Mouse (Mus musculus) heart, postnatal 10 days (tissue): ENCODE measurements around the gene Gimd1. TPM values are rescaled to one million over a fixed set of nuclear protein-coding genes. Genes with fewer than 3 reads are reported as not detected.
A peak's percentile ranks its signal among the peaks of the same experiment; 100 is the strongest.

ENCODE experiments used
- DNase-seq, 2 experiments: peaks; one replicate each; pipeline ENCODE4 v3.0.0; 2021
- intact Hi-C: fragments of 180-260 bp; cut with DNase I; formaldehyde crosslinking; loops from one replicate; pipeline ENCODE4 v1.15.1; 2025
- total RNA-seq, 2 experiments: library from RNA; stranded (reverse); gene quantifications; 2 replicates each; pipeline ENCODE4 v1.2.3; 2021

The Gimd1 gene
- not detected for total RNA-seq

DNA sequence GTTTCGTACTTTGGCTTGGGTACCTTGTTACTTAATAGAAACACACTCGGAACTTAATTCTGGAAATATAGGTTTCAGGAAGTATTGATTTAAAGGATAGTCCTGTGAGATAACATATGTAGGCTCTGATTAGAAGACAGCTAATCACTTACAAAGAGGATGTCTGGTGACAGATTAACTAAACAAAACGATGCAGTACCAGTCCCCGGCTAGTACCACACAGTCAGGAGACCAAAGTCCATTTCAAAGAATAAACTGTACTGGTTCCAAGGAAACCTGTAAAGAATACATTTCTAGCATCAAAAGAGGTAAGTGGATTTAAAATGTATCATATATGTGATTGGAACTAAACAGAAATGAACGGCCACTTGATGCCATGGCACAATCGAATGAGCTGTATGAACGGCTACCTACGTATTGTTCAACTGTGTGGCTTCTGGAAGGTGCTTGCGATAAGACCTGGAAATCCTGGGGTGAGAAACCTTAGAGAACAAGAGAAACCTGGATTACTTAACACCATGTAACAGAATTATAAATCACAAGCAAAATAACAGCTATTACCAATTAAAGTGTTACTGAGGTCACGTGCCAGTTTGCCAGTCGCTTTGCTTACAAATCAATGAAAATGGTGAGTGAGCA lies at the start of gene Gimd1:
Gene Gimd1, plus strand, starts transcription at position 220 of the 639 bp plus-strand sequence.
- intact Hi-C loops, result loop anchor here (10.0 kb wide), 1 partner anchor 125 kb away; no protein-coding TSS in a partner anchor
- DNase-seq, result no peak

DNA sequence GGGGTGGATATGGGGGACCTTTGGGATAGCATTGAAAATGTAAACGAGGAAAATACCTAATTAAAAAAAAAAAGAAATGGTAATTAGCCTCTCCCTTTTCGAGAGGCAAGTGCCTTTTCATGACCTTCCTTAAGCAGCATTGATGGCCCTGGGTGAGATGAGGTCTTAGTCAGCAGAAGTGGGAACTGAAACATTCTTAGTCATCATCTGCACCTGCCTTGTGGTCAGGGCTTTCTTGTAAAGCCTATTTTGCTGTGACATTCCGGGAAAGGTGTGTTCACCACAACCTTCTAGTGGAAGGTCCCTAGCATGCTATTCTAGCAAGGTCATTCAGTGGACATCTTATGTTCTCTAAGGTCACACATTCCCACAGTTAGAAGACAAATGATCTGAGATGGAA lies 48.4 kb upstream of the Gimd1 start:
- intact Hi-C loops, result no loop called here

DNA sequence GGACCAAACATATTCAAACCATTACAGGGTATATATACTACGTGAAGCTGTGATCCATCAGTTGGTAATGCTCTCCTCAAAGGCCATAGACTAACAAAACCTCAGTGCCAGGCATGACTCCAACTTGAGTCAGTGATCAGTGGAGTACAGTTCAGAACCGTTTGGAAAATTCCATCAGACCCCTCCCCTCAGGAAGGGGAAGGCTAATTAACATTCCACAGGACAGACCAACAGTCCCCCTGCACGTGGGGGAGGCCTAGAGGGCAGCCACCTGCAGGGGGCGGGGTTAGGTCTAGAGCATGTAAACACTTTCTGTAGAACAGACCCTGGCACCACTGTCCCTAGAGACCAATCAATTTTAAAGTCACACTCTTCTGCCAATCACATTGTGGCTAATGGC lies 47.3 kb upstream of the Gimd1 start:
- no peak for DNase-seq
- intact Hi-C loops, result no loop called here

More for the DNA sequence above, 48.4 kb upstream of the Gimd1 start:
- no peak for DNase-seq

DNA sequence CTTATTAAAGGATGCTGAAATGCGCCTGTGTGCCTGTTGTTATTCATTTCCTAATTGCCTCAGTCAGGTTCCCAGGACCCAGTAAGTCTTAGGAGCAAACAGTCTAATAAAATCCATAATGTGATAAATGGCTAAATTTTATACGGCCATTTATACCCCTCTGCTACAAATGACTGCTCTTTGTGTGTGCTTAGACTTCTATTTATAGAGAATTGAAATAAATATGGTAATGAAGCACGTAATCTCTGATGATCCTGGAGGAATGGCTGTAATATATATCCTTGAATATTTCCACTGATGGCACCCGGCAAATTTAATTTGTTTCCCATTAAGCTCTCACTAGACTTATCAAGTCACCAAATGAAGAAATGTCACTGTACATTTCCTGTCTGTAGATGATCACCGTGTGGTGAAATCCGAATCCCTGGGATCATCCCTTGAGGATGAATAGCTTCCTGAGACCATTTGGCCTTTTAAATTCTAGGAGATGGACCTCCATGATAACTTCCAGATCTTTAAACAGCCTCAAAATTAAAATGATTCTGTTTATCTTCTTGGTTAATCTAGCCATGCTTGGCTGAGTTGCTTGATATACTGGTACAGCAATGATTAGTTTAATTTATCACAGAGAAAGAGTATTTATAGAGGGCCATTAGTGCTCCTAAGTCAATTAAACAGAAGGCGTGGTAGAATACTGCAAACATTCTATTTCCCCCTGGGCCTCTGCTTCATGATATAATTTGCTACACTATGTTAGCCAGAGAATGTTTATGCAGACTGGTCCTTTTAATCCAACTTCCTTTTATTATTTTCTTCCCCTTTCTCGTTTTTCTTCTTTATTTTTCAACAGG lies 44.3 kb upstream of the Gimd1 start:
- DNase-seq, result no peak
- intact Hi-C loops, result no loop called here

DNA sequence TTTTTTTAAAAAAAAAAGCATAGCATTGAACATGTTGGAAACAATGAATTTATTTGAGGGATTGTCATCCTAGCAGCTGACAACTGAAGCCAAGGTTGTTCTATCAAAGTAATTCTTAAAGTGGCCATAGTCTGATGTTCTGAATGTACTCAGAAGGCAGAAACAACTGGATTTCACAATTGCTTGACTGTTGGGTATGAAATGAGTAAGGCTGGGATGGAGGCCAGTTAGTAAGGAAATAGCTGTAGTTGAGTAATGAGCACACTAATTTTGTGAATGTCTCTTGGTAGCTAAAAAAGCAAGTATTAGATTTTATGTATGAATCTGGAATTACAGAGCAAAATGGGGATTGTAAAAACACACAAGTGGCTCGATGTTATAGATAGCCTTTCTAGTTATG lies 41.5 kb upstream of the Gimd1 start:
- intact Hi-C loops, result no loop called here
- DNase-seq, result no peak

DNA sequence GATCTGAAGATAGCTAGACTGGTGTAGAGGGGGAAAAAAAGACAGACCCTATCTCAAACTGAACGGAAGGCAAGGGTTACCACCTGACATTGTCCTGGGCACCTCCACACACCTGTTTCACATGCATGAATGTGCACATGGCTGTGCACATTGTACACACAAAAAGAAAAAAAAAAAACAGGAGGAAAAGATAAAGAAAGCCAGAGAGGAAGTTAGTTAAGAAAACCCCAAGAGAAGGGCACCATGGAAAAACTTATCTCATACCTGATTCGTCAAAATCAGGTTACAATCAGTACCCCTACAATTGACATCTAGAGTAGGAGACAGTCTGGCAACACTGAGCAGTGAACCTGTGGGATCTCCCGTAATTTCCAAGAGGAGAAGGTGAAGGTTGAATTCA lies 39.6 kb upstream of the Gimd1 start:
- intact Hi-C loops, result no loop called here
- no peak for DNase-seq

DNA sequence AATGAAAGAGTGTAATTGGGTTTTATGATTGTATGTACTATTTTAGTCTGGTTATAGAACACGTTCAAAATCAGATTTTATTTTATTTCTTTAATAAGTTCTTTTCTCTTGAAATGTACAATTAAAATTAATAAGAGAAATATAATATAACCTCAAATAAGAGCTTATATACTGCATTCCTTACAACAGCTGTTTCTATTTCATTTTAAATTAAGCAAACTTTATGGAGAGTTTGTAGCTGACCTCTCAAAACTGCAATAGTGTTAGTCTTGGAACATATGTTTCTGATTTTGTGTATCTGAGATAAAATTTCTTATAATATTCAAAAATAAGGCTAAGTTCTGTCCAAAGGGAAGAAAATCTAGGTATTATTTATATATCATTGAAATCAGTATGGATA lies 39.0 kb upstream of the Gimd1 start:
- intact Hi-C loops, result no loop called here
- no peak for DNase-seq

DNA sequence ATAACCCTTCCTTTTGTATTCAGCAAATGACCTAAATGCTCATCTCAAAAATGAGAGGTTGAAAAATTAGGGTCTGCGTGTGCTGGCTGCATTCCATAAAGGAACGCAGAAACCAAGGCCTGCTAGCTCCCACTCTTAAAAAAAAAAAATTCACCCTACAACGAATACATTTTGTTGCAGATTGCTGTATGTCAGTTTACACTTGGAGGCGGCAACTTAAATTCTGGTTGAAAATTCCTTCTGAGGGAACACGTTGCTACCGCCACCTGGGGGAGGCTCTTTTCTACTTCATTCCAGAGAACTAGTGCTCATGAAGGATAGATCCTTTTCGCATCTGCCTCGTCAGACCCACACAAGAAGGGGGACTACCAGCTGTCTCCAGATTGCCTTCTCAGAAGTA lies 879 bp upstream of the Gimd1 start:
- intact Hi-C loops, result no loop called here
- DNase-seq, result no peak

DNA sequence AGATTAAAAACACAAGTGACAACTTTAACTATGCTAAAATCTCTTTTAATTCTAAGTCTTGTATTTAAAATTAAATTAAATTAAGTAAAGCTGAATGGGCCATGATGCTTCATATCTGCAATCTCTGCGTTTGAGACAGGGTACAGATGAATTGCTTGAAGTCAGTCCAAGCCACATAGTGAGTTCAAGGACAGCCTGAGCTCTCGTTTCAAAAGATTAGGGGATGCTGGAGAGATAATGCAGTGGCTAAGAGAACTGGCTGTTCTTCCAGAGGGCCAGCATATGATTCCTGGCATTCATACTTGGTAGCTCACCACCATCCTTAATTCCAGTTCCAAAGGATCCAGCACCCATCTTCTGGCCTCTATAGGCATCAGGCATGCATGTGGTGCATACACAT lies 3.6 kb downstream of the Gimd1 start:
- no peak for DNase-seq
- intact Hi-C loops, result loop anchor here (10.0 kb wide), 1 partner anchor 128 kb away; no protein-coding TSS in a partner anchor

DNA sequence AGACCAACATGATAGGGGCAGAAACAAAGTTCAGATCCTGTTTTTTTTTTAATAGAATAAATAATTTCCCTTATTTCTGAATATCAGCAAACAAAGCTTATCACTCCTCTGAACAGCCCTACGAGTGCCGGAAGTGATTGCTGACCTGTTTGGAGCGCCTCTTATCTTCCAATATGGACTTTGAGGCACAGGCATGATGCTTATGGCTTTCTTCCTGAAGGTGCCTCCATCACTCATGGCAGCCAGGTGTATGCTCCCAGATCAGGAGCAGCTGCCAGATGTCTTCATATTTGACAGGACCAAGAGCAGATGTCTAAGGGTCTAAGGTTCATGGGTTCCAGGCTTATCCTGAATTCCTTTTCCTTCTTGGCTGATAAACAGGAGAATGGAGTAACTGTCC lies 7.5 kb downstream of the Gimd1 start:
- intact Hi-C loops, result loop anchor here (10.0 kb wide), 1 partner anchor 132 kb away; no protein-coding TSS in a partner anchor

DNA sequence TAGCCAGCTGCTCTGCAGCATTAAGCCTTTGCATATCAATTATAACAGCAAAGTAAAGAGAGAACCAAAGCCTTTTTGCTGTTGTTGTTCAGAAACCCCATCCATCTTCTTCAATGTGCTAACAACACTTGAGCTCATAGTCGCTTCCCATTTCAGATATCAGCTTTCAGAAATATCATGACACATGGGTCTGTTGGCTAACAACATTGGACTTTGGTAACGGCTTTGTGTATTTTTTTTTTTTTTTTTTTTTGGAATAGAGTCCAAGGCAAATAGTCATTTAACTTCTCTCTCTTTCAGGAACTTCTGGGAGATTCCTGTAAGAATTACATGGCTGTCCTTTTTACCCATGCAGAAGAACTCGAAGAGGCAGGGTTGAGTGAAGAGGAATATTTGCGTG lies 14.5 kb downstream of the Gimd1 start:
- intact Hi-C loops, result no loop called here
- no peak for DNase-seq

More for the DNA sequence above, 7.5 kb downstream of the Gimd1 start:
- DNase-seq, result no peak

DNA sequence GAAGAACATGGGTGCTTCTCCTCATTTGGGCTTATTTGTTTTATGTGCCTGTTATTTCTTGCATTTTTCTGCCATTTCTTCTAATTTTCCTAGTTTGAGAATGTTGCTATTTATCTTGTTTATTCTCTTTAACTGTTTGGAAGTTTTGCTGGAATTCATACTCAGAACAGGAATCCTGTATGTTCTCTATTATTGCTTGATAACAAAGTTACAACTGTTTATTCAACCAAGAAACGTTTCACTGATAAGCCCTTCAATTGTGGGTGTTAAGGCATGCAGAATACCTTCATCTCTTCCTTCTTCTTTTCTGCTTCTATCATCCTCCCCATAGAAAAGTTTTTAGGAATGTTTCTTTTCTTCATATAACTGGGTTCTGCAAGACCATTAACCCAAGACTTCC lies 17.2 kb downstream of the Gimd1 start:
- DNase-seq, result no peak
- intact Hi-C loops, result no loop called here

DNA sequence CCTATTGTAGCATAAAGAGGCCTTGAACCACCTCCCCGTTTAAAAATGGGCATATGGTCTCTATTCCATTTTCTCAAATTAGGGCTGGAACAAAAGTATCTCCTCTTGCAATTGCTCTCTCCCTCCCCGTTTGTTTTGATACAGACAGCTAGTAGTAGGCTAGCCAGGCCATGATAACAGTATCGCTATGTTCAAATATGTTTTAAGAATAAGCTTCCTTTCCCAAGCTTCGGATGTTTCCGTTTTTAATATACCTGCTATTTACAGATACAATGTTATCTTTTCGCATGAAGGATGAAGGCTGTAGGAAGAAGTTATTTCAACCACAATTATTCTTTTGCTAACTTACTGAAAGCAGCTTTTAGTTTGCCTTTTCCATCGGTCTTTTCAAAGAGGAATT lies 19.7 kb downstream of the Gimd1 start:
- no peak for DNase-seq
- intact Hi-C loops, result no loop called here

DNA sequence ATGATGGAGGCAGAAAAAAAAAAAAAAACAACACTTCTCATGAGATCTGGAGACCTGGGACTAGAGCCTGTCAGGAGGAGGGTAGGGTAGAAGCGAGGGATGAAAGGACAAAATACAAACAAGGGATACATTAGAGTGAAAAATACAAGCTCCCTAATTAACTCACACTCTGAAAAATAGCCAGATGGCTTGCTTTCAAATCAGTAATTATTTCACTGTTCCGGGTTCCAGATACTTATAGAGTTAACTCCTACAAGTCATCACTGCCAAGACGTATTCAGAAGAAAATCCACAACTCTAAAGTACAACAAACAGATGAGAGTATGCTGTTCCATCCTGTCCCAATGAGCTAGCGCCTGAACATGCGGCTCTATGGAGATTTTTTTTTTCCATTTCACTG lies 20.6 kb downstream of the Gimd1 start:
- no peak for DNase-seq
- intact Hi-C loops, result no loop called here

DNA sequence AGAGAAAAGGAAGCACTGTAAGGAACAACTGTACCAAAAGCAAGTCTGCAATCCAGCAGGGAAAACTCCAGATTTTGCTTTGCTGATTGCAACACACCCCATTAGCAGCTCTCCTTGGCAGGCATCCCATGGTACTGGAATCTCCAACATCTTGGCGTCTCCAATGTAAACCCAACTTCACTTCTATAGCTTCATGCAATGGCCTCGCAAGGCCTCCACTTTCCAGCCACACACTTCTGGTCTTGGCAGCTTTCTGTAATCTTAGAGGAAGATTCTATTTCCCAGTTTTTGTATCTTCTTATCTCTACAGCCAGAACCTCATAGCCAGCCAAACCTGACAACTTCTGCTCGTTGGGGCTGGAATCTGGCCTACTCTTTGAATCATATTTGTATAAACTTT lies 22.2 kb downstream of the Gimd1 start:
- DNase-seq, result peak; percentile 14 to 34

DNA sequence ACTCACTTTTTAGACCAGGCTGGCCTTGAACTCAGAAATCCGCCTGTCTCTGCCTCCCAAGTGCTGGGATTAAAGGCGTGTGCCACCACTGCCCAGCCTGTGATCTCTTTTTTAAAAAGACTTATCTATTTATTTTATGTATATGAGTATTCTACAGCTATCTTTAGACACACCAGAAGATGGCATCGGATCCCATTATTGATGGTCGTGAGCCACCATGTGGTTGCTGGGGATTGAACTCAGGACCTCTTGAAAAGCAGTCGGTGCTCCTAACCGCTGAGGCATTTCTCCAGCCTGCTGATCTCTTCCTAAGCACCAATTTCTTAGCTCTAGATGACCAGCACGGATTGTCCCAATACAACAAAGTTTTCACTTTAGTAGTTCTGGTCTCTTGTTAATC lies 24.3 kb downstream of the Gimd1 start:
- DNase-seq, result no peak
- intact Hi-C loops, result no loop called here

More for the DNA sequence above, 22.2 kb downstream of the Gimd1 start:
- intact Hi-C loops, result no loop called here

DNA sequence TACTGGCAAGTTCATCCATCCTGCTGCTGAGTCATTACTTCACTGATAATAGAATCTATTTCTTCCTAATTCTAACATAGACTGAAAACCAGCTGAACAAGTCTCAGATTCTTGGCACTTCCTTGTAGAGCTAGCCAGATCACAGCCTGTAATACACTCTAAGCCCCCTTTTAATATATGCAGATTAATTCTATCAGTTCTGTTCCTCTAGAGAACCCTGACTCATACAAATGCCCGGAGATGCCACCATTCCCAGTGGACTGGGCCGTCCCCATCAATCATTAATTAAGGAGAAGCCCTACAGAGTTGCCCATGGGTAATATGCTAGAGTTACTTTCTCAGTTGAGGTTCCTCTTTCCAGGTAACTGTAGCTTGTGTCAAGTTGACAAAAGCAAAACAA lies 26.3 kb downstream of the Gimd1 start:
- intact Hi-C loops, result no loop called here
- DNase-seq, result no peak

DNA sequence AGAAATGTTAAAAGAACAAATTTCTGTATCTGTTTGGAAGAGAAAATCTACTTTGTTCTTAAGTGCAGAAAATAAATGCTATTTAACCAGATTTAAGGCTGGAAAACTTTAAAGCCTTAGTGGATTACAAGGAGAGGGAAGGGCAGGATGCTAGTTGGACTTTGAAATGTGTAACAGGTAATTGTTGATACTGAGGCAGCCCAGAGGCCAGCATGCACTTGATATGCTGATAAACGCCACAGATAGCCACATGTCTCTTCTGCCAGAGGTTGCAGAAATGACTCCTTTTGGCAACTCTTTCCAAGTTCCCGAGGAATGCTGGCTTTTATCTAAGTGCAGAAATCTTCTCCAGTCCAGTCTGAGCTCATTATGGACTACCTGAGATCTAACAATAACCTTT lies 47.9 kb downstream of the Gimd1 start:
- no peak for DNase-seq
- intact Hi-C loops, result no loop called here

DNA sequence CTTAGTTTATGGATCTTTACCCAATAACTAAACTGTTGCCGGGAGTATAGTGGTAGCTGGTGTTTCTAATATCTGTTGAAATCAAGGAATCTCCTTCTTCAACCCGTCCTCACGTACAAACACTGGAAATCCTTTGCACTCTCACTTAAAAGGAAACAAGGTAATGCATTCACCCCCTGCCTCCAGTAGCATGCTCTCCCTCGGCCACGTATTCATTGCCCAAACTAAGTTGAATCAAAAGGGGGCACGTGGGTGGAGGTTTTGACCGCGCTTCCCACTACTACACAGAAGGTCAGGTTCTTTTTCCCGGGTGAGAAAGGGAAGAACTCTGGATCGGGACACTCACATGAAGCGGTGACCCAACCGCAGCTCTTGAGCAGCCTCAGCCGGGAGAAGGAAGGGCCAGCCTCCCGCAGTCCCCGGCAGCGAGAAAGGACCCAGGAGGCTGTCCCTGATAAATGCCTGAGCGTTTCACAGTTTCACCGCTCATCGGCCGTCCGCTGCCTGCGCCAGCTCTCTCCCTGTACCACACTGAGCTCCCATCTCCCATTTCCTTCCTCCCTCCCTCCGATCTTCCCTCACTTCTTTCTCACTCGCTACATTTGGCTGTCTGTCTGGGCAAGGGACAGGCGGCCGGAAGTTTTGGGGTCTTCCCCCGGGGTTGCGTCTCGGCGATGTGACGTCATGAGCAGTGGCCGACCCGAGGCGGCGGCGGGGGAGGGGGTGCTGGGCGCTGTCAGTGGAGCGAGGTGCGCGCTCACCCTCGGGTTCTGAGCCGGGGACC lies 54.0 kb downstream of the Gimd1 start, which contains the start of gene Tbck:
Gene Tbck, plus strand, starts transcription at position 698 of the 784 bp plus-strand sequence.
- DNase-seq, result peak; percentile 95
- intact Hi-C loops, result no loop called here

DNA sequence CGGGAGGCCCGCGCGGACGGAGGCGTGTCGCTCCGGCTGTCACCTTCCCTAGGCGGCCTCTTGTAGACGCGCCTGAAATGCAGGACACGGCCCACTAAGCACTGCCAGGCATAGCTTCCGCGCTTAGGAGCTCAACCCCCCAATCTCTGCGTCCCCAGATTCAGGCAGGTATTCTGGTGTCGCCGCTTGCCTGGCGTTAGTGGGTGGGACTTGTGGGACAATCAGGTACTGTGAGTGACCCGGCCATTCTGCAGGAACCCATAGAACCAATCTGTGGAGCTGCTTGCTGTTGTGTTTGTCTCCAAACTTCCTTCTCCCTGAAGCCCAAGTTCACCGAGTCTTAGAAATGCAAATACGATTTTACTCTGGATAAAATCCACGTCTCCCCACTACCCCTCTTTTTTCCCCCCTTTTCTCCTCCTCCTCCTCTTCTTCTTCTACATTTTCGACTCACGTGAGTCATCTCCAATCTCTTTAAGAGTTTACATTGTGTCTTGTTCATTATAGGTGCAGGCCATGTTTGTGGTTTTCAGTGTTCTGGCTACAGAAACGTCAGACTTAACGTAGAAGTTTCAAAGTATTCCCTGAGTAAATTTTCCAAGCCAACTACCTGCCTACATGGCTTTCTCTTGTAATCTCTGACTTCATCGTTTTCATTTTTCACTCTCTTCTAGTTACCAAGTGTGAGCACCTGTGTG lies 54.8 kb downstream of the Gimd1 start, which contains the start of gene Aimp1:
Gene Aimp1, minus strand, starts transcription at position 140 of the 698 bp plus-strand sequence.
- intact Hi-C loops, result no loop called here
- no peak for DNase-seq
